Mouse (Mus musculus): Measurements from ENCODE around the gene Tor3a.
A peak's percentile ranks its signal among the peaks of the same experiment; 100 is the strongest.

Tor3a gene

DNA sequence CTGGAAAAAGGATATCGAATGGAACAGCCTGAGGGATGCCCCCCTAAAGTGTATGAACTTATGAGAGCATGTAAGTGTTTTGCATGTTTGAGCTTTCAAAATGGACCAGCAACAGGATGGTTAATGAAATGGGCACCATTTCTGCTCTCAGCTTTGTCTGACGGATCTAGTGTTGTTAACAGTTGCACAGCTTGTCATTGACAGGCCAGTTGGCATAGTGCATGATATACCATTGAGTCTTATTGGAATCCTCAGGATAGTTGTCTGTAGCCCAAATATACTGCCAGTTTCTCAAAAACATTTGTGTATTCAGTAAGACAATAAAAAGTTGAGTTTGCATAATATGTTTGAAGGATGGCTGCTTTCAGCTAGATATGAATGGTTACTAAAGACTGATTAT is 39.0 kb downstream of the Tor3a start:
- ATAC-seq (ENCODE audit: low TSS enrichment) = no peak

DNA sequence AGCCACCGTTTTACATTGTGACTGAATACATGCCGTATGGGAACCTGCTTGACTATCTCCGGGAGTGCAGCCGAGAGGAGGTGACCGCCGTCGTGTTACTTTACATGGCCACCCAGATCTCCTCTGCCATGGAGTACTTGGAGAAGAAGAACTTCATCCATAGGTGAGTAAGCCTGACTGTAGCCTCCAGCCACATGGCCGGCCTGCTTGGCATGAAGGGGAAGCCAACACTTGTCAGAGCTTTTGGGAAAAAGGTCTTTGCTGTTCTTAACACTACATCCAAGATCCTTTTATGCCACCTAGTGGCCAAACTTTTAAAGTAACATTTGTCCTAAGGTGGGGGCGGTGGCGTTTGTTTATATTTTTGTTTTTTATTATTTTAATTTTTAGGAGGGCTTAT is 41.1 kb downstream of the Tor3a start:
- peak; percentile 54 for ATAC-seq (ENCODE audit: low TSS enrichment)

- ATAC-seq (ENCODE audit: low TSS enrichment) = no peak
These were observed 43.2 kb downstream of the Tor3a start for GRCm38 (mm10) chr1:156630965-156631364.

DNA sequence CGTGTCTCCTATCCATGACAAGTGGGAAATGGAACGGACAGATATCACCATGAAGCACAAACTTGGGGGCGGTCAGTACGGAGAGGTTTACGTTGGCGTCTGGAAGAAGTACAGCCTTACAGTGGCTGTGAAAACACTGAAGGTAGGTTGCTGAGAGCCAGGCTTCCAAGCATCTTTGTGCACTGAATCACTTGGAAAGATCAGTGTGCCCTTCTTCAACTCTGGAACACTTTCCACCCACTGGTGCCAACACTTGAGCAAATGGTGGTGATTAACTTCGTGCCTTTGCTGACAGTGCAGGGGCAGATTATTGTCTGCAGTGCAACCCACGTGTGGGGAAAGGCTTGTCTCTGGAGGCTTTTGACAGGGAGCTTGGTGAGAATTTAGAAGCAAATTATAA is 44.2 kb downstream of the Tor3a start:
- peak; percentile 76 for ATAC-seq (ENCODE audit: low TSS enrichment)

DNA sequence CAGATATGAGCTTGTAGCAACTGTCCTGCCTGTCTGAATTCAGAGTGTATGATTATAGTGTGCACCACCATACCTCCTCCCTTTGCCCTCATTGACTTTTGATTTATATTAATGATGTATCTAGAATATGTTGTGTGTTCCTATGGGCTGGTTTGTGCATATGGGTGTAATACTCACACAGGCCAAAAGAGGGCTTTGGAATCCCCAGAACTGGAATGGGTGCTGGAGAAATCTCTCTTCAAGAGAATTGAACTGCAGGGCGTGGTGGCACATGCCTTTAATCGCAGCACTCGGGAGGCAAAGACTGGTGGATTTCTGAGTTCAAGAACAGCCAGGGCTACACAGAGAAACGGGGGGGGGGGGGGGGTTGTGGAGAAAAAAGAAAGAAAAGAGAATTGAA is 47.4 kb downstream of the Tor3a start:
- ATAC-seq (ENCODE audit: low TSS enrichment) = no peak

GRCm38 (mm10) chr1:156624231-156624630 is 49.9 kb downstream of the Tor3a start:
- peak; percentile 58; the same call in 1 of the 2 replicates for ATAC-seq (ENCODE audit: low TSS enrichment)

DNA sequence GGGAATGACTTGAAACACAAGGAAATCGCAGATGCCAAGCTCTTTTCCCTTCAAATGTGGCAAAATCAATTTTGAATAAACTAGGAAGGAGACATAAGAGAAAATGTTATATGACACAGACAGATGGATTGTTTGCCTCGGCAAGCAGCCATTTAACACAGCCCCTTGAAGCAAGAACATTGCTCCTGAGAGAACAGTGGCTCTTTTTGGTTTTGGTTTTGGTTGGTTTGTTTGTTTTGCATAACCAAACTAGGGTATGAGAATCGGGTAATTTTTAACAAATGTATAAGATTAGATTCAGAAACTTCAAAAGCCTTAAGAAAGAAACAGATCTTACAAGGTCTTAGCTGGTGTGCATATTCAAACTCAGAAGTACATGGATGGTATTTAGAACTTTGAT is 53.2 kb downstream of the Tor3a start:
- ATAC-seq (ENCODE audit: low TSS enrichment) = no peak

GRCm38 (mm10) chr1:156620292-156620909 is 53.8 kb downstream of the Tor3a start:
- no peak for ATAC-seq (ENCODE audit: low TSS enrichment)

GRCm38 (mm10) chr1:156617811-156618210 is 56.3 kb downstream of the Tor3a start:
- ATAC-seq (ENCODE audit: low TSS enrichment) = no peak

- ATAC-seq (ENCODE audit: low TSS enrichment) = no peak
These were observed 57.1 kb downstream of the Tor3a start for GRCm38 (mm10) chr1:156616989-156617598.

GRCm38 (mm10) chr1:156615381-156616133 is 58.6 kb downstream of the Tor3a start:
- ATAC-seq (ENCODE audit: low TSS enrichment) = peak; percentile 3; the same call in 1 of the 2 replicates

DNA sequence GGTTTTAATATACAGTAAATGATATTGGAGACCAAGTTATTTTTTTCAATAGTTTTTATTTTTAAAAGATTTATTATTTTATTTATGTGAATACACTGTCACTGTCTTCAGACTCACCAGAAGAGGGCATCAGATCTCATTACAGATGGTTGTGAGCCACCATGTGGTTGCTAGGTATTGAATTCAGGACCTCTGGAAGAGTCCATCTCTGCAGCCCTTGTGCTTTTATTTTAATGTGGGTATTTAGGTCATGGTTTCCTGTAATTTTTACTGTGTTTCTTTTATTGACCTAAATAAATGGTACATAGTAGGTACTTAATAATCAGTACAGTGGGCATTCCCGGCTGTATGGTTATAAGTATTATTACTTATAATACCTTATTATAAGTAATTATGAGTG is 59.4 kb downstream of the Tor3a start:
- ATAC-seq (ENCODE audit: low TSS enrichment) = no peak

DNA sequence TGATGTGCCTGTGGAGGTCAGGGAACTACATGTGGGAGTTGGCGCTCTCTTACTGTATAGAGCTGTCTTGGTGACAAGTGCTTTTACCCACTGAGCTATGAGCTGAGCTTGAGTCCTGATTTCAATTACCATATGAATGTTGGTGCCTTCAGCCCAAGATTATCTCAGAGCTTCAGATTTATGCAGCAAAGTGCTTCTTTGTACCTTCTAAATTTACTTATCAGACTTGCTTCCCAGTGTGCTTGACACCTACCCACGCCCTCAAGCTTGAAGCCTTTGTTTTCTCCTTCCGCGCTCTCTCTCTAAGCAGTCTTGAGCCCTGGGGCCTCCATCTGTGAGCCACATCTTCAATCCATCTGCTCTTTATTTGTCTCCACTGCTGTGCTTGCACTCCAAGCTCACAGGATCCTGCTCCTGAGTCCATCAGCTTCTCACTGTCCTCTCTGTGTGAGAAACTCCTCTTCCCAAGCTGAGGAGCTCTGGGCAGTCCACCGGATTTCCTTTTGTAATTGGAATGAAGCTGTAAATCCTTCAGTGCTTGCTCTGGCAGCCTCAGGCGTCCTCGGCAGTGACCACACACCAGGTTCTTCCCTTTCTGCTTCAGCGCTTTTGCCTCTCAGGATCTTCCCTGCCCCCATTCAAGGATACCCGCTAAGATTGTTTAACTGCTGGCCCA is 60.2 kb downstream of the Tor3a start:
- peak; percentile 92 for ATAC-seq (ENCODE audit: low TSS enrichment)

DNA sequence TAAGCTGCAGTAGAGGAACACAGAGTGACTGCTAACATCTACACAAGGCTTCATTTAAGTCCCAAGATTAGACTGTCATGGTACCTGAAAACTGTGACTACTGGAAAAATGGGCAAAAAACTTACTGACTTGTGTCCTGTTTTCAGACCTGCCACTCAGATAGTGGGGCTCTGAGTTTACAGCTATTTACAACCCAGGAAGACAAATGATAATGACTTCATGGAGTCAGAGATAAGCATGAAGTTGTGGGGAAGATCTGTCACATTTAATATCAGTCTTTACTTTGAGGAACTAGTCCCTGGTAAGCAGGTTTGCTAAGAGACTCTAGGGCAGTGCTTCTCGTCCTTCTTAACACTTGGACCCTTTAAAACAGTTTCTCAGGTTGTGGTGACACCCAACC is 63.9 kb downstream of the Tor3a start:
- ATAC-seq (ENCODE audit: low TSS enrichment) = no peak

DNA sequence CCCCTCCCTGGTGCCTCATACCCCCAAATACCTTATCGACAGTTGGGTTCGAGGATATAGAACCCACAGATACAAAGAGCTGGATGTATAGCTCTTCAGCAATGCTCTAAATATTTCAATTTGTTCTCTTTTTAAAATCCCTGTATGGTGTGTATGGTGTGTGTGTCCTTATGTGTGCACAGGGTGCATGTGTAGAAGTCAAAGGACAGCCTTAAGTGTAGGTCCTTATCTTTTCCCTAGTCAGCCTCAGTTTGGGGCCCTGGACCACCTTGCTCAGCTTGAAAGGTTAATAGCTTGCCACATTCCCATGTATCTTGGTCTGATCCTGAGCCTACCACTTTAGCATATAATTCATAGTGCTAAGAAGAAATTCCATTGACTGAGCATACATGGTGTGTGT is 65.7 kb downstream of the Tor3a start:
- ATAC-seq (ENCODE audit: low TSS enrichment) = no peak

- ATAC-seq (ENCODE audit: low TSS enrichment) = no peak
These were observed 68.2 kb downstream of the Tor3a start for GRCm38 (mm10) chr1:156605940-156606339.

DNA sequence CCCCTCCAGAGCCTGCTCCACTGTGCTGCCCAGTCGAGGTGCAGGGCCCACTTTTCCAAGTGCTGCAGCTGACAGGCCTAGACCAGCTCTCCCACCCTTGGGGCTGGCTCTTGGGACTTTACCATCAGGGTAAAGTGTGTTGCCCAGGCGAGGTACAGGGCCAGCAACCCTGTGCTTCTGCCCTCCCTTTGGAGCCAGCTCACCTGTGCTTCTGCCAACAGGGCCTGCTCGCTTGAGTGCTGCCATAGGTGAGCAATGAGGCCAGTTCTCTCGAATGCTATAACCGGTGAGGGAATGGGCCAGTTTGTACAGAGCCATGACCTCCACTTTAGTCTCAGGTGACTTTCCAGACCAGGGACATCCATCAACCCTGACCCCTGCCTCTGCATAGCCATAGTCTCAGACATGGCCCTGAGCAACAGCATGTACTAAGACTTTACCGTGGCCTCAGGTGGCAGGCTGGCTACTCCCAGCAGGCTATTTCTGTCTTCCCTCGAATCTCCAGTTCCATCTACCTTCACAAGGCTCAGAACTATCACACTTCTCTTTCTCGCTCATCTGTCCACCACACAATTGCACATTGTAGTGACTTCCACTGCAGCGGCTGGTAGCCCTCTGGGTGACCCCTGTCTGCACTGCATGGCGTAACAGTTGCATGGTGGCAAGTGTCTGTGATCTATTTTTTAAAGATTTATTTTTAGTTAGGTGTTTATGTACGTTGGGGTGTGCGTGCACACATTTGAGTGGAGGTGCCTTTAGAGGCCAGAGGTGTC is 68.9 kb downstream of the Tor3a start:
- ATAC-seq (ENCODE audit: low TSS enrichment) = no peak
